Mouse (Mus musculus) forebrain, embryonic 10.5 days (tissue): ENCODE measurements around the gene Klf3. TPM values are rescaled to one million over a fixed set of nuclear protein-coding genes. Genes with fewer than 3 reads are reported as not detected.

Experiments
- DNase-seq: peaks from one replicate; pipeline ENCODE4 v3.0.0-alpha.2; 2017; ENCODE audit warnings: low spot score; ENCODE audit errors: extremely low spot score
- H3K27ac ChIP-seq: fragments of 300-500 bp; sonication (generic); 2 replicates; pipeline ENCODE4 v1.5.1; 2016; ENCODE audit warnings: mild to moderate bottlenecking
- H3K27me3 ChIP-seq: fragments of 300-500 bp; sonication (generic); 2 replicates; pipeline ENCODE4 v1.6.1; 2016; ENCODE audit warnings: mild to moderate bottlenecking; ENCODE audit not compliant: poor library complexity, severe bottlenecking
- H3K36me3 ChIP-seq: fragments of 300-500 bp; sonication (generic); replicated peaks from 2 replicates; pipeline ENCODE4 v1.6.1; 2016; ENCODE audit warnings: mild to moderate bottlenecking, moderate library complexity
- H3K4me1 ChIP-seq: fragments of 300-500 bp; sonication (generic); 2 replicates; pipeline ENCODE4 v1.6.1; 2016
- H3K4me3 ChIP-seq: fragments of 300-500 bp; sonication (generic); 2 replicates; pipeline ENCODE4 v1.5.1; 2016; ENCODE audit warnings: mild to moderate bottlenecking, moderate library complexity
- H3K9me3 ChIP-seq: fragments of 300-500 bp; sonication (generic); 2 replicates; pipeline ENCODE4 v1.6.1; 2016; ENCODE audit warnings: mild to moderate bottlenecking, moderate library complexity
- WGBS: fragments of 180-500 bp; shearing (Covaris S2); methylation state at CpG from one replicate; pipeline ENCODE4 v1.1.7; 2016; 5-methylcytosine and 5-hydroxymethylcytosine counted together
- polyA plus RNA-seq: library from polyadenylated mRNA; unstranded; fragments of >200 nt; fragmentation: Nextera tagmentation; extraction: Ambion mirVana; gene quantifications from 2 replicates; pipeline ENCODE4 v1.2.1, GENCODE M21; 2016

Gene Klf3
- polyA plus RNA-seq, 1 experiment from 2014 or later = 43.0 TPM

GRCm38 (mm10) chr5:64825496-64825895 lies 22.3 kb downstream of the Klf3 start:
- DNase-seq = no peak
- peaks cover 100% of the 10 kb centered on the region for H3K36me3 ChIP-seq

GRCm38 (mm10) chr5:64827151-64827550 lies 24.0 kb downstream of the Klf3 start:
- WGBS = 97% methylated on average over 12 of the region's 12 CpGs
- H3K4me1 ChIP-seq = peaks cover 5% of the 10 kb centered on the region; the same call in 1 of the 2 replicates
- no peak for DNase-seq
- no peaks in the 10 kb centered on the region for H3K27me3 ChIP-seq
- H3K36me3 ChIP-seq = peaks cover 97% of the 10 kb centered on the region
- no peaks in the 10 kb centered on the region for H3K9me3 ChIP-seq
- H3K4me3 ChIP-seq = no peak overlapping the region
- H3K27ac ChIP-seq = no peak overlapping the region

More at GRCm38 (mm10) chr5:64825496-64825895, 22.3 kb downstream of the Klf3 start:
- H3K9me3 ChIP-seq = no peaks in the 10 kb centered on the region
- 96% methylated on average over 7 of the region's 7 CpGs for WGBS
- H3K27me3 ChIP-seq = no peaks in the 10 kb centered on the region
- H3K4me1 ChIP-seq = peaks cover under 1% of the 10 kb centered on the region; the same call in 1 of the 2 replicates
- no peak overlapping the region for H3K27ac ChIP-seq
- H3K4me3 ChIP-seq = no peak overlapping the region

GRCm38 (mm10) chr5:64828314-64828713 lies 25.1 kb downstream of the Klf3 start:
- Histone ChIP-seq H3K36me3 (peaks cover 96% of the 10 kb centered on the region), H3K4me1 (peaks cover 5% of the 10 kb centered on the region; the same call in 1 of the 2 replicates), H3K4me3 (no peak overlapping the region), H3K9me3 (no peaks in the 10 kb centered on the region), H3K27ac (no peak overlapping the region), H3K27me3 (no peaks in the 10 kb centered on the region)
- 95% methylated on average over 9 of the region's 9 CpGs for WGBS
- no peak for DNase-seq

GRCm38 (mm10) chr5:64829606-64830005 lies 26.4 kb downstream of the Klf3 start:
- Histone ChIP-seq H3K4me3 (no peak overlapping the region), H3K9me3 (no peaks in the 10 kb centered on the region), H3K4me1 (peaks cover 5% of the 10 kb centered on the region; the same call in 1 of the 2 replicates), H3K27ac (no peak overlapping the region), H3K27me3 (no peaks in the 10 kb centered on the region), H3K36me3 (peaks cover 87% of the 10 kb centered on the region)
- WGBS = 95% methylated on average over 10 of the region's 10 CpGs
- DNase-seq = no peak

- Histone ChIP-seq H3K27ac (no peak overlapping the region), H3K36me3 (peaks cover 75% of the 10 kb centered on the region), H3K27me3 (no peaks in the 10 kb centered on the region), H3K9me3 (peaks cover 1% of the 10 kb centered on the region; the same call in 1 of the 2 replicates), H3K4me1 (peaks cover 5% of the 10 kb centered on the region; the same call in 1 of the 2 replicates), H3K4me3 (no peak overlapping the region)
- no peak for DNase-seq
- WGBS = 91% methylated on average over 3 of the region's 3 CpGs
These were observed 27.6 kb downstream of the Klf3 start for GRCm38 (mm10) chr5:64830773-64831172.

- peaks cover 10% of the 10 kb centered on the region; the same call in 1 of the 2 replicates for H3K9me3 ChIP-seq
- H3K4me3 ChIP-seq = no peak overlapping the region
- H3K36me3 ChIP-seq = peaks cover 49% of the 10 kb centered on the region
- no peak for DNase-seq
- no peak overlapping the region for H3K27ac ChIP-seq
- H3K27me3 ChIP-seq = no peaks in the 10 kb centered on the region
- H3K4me1 ChIP-seq = peaks cover 5% of the 10 kb centered on the region; the same call in 1 of the 2 replicates
These were observed 30.2 kb downstream of the Klf3 start for GRCm38 (mm10) chr5:64833410-64833809.

- 80% methylated on average over 1 of the region's 1 CpGs for WGBS
- Histone ChIP-seq H3K9me3 (peaks cover 10% of the 10 kb centered on the region; the same call in 1 of the 2 replicates), H3K4me3 (no peak overlapping the region), H3K27ac (no peak overlapping the region), H3K4me1 (peaks cover 5% of the 10 kb centered on the region; the same call in 1 of the 2 replicates), H3K36me3 (peaks cover 41% of the 10 kb centered on the region), H3K27me3 (no peaks in the 10 kb centered on the region)
- no peak for DNase-seq
These were observed 31.0 kb downstream of the Klf3 start for GRCm38 (mm10) chr5:64834213-64834612.

GRCm38 (mm10) chr5:64835295-64835694 lies 32.1 kb downstream of the Klf3 start:
- no peak overlapping the region for H3K4me3 ChIP-seq
- H3K9me3 ChIP-seq = peaks cover 10% of the 10 kb centered on the region; the same call in 1 of the 2 replicates
- no peak for DNase-seq
- peaks cover 30% of the 10 kb centered on the region for H3K36me3 ChIP-seq
- no peaks in the 10 kb centered on the region for H3K27me3 ChIP-seq
- H3K4me1 ChIP-seq = peaks cover 5% of the 10 kb centered on the region
- H3K27ac ChIP-seq = no peak overlapping the region
- 92% methylated on average over 4 of the region's 4 CpGs for WGBS

- peaks cover 18% of the 10 kb centered on the region; the same call in 1 of the 2 replicates for H3K9me3 ChIP-seq
- 89% methylated on average over 6 of the region's 6 CpGs for WGBS
- DNase-seq = no peak
These were observed 35.9 kb downstream of the Klf3 start for GRCm38 (mm10) chr5:64839016-64839599.

GRCm38 (mm10) chr5:64840087-64840486 lies 36.9 kb downstream of the Klf3 start:
- Histone ChIP-seq H3K36me3 (no peaks in the 10 kb centered on the region), H3K27me3 (no peaks in the 10 kb centered on the region), H3K9me3 (peaks cover 19% of the 10 kb centered on the region; the same call in 1 of the 2 replicates), H3K4me1 (no peaks in the 10 kb centered on the region; the same call in 1 of the 2 replicates), H3K4me3 (no peak overlapping the region), H3K27ac (no peak overlapping the region)
- no peak for DNase-seq
- WGBS = 83% methylated on average over 1 of the region's 1 CpGs

More at GRCm38 (mm10) chr5:64839016-64839599, 35.9 kb downstream of the Klf3 start:
- no peaks in the 10 kb centered on the region for H3K27me3 ChIP-seq
- H3K4me3 ChIP-seq = no peak overlapping the region
- H3K27ac ChIP-seq = no peak overlapping the region
- H3K4me1 ChIP-seq = no peaks in the 10 kb centered on the region; the same call in 1 of the 2 replicates
- no peaks in the 10 kb centered on the region for H3K36me3 ChIP-seq

GRCm38 (mm10) chr5:64844622-64845021 lies 41.4 kb downstream of the Klf3 start:
- Histone ChIP-seq H3K9me3 (peaks cover 9% of the 10 kb centered on the region; the same call in 1 of the 2 replicates), H3K27ac (no peak overlapping the region), H3K27me3 (no peaks in the 10 kb centered on the region), H3K36me3 (no peaks in the 10 kb centered on the region), H3K4me3 (no peak overlapping the region), H3K4me1 (no peaks in the 10 kb centered on the region; the same call in 1 of the 2 replicates)
- WGBS = 85% methylated on average over 3 of the region's 3 CpGs
- DNase-seq = no peak

GRCm38 (mm10) chr5:64847305-64847704 lies 44.1 kb downstream of the Klf3 start:
- Histone ChIP-seq H3K36me3 (no peaks in the 10 kb centered on the region), H3K4me3 (no peak overlapping the region), H3K9me3 (peaks cover 9% of the 10 kb centered on the region; the same call in 1 of the 2 replicates), H3K4me1 (no peaks in the 10 kb centered on the region), H3K27ac (no peak overlapping the region), H3K27me3 (no peaks in the 10 kb centered on the region)
- no peak for DNase-seq
- 82% methylated on average over 2 of the region's 2 CpGs for WGBS

GRCm38 (mm10) chr5:64849892-64850291 lies 46.7 kb downstream of the Klf3 start:
- WGBS = 86% methylated on average over 7 of the region's 7 CpGs
- Histone ChIP-seq H3K36me3 (no peaks in the 10 kb centered on the region), H3K9me3 (peaks cover 9% of the 10 kb centered on the region), H3K4me1 (no peaks in the 10 kb centered on the region), H3K27me3 (no peaks in the 10 kb centered on the region), H3K4me3 (no peak overlapping the region), H3K27ac (no peak overlapping the region)
- DNase-seq = no peak
